Mouse (Mus musculus): ENCODE measurements around the gene Prkch.

The Prkch gene

DNA sequence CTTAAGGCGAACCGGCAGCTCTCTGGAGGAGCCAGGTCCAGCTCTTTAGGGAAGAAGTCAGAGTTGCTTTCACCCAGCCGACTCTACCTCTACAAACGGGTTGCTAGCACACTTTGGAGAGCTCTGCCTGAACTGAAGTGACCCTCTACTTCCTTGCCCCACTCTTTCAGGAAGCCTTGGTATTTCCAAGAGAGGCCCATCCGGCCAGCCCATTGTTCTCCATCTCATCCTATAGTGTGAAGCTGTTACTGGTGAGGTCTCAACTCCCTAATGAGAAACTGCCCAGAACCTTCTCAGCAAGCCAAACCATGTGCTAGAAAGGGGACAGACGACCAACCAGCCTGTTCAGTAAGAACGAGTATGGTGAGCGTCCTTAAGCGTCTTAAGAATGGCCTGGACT, 1.3 kb upstream of the Prkch start:
- DNase-seq (ENCODE audit: low spot score in 2 of 2) = no peak

DNA sequence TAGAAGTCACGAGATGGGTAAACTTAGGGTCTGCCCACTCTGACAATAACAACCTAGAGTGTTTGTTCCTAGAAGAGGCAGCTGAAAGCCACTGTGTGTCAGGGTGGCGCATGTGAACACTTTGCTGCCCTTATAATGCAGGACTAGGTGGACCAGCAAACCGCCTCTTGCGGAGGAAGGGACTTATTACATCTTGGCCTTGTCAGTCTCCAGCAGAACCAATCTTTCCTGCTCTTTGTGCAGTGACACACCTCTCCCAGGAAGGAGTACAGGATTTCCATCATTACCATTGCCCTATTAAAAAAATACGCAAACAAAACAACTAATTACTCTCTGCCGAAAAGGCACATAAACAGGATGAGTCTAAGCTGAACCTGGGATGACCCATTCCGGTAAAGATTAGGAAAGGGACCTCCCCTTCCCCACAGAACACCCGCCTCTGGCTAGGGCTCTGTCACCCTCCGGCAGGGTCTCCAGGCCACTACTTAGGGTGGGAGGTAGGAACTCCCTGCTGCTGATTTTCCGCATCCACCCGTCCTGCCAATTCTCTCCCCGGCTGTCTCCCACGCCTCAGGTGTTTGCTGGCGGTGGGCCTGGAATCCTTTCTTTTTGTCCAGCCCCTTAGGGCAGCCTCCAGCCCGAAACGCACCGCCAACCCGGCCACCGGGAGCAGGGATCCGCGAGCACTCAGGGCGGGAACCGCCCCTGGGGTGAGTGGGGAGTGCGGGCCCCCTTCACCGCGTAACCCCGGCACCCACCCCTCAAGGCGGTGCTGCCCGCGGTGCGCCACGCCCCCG, 585 bp upstream of the Prkch start:
- DNase-seq (ENCODE audit: low spot score in 2 of 2) = no peak

DNA sequence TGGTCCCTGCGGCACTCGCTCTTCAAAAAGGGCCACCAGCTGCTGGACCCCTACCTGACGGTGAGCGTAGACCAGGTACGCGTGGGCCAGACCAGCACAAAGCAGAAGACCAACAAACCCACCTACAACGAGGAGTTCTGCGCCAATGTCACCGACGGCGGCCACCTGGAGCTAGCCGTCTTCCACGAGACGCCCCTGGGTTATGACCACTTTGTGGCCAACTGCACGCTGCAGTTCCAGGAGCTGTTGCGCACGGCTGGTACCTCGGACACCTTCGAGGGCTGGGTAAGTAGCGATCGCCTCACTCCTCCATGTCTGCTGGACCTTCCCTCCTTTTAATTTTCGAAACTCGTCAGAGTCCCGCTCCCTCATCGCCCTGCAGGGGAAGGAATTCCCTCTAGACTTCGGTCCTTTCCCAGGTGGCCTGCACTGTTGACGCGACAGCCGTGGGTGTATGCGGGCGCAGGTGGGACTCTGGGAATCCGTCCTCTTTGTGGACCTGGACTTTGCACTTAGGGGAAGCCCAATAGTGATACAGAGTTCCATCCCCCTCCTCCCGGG, 725 bp downstream of the Prkch start:
- DNase-seq (ENCODE audit: low spot score in 2 of 2) = no peak

DNA sequence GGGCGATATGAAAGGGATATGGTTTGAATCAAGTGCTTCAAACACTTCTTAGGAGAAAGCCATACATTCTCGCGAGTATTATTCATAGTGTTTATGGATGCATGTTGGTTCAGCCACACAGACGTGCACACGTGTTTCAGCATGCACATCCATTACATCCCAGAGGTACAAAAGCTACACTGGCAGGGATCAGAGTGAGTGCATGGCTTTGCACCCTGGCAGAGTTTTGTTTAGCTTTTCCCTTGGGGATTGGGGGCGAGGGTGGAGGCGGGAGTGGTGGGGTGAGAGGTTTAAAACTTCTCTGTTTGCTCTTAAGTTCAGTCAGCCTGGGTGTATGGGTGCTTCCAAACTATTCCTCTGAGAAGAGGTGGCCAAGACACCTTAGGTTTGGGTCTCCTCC, 1.3 kb downstream of the Prkch start:
- DNase-seq (ENCODE audit: low spot score in 2 of 2) = no peak

DNA sequence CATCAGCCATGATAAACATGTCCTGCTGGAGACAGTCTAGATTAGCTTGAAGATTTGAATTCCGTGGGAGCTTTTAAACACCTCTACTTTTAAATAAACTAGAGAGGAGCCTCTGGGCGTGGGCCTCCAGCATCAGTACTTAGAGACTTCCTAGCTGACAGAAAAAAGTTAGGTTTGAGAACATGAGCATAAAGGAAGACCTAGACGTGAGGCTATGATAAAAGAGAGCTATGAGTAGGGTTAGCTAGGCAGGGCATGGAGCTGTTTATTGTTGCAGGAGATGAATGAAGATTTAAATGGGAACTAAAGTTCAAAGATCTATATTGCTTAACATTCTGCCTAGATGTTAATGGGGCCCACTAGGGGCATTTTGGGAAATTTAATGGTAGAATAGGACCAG, 2.7 kb downstream of the Prkch start:
- no peak for DNase-seq (ENCODE audit: low spot score in 2 of 2)

DNA sequence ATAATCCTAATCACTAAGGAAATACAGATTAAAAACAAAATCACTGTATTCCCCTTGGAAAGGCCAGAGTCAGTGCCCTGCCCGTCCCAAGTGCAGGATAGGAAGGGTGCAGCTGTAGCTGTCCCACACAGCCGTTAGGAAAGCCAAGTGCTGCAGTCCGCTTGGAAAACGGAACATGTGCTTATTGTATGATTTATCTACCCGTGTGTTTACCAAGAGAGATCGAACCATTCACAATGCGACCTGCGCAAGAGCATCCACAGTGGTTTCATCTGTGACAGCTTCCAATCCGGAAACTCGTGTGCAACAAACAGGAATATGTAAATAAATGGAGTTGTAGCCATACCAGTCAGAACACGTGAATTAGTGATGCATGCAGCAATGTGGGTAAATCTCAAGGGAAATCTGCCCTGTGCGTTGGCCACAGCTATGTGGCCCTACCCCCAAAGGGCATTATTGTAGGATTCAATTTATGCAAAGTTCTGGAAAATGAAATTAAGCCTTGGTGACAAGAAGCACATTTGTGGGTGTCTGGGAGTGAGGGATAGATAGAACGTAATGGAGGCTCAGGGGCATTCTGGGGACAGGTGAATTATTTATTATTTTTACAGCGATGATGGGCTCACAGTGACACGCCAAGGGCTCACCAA, 6.2 kb downstream of the Prkch start:
- DNase-seq (ENCODE audit: low spot score in 2 of 2) = no peak

DNA sequence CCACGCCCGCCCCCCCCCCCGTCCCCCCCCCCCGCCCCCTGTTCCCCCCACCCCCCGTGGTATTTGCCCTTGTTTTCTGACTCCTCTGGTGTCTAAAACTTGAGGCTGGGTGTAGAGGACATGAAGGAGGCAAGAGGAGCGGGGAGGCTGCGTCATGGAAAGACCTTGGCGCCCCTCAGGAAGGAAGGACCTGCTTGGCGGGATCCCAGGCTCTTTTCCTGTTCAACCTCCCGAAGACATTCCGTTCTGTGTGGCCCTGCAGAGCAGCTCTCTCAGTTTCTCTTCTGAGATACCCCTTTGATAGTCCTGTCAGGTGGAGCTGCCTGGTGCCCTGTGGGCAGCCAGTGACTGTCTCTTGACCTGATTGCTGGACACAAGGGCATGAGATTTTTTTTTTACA, 7.0 kb downstream of the Prkch start:
- no peak for DNase-seq (ENCODE audit: low spot score in 2 of 2)

DNA sequence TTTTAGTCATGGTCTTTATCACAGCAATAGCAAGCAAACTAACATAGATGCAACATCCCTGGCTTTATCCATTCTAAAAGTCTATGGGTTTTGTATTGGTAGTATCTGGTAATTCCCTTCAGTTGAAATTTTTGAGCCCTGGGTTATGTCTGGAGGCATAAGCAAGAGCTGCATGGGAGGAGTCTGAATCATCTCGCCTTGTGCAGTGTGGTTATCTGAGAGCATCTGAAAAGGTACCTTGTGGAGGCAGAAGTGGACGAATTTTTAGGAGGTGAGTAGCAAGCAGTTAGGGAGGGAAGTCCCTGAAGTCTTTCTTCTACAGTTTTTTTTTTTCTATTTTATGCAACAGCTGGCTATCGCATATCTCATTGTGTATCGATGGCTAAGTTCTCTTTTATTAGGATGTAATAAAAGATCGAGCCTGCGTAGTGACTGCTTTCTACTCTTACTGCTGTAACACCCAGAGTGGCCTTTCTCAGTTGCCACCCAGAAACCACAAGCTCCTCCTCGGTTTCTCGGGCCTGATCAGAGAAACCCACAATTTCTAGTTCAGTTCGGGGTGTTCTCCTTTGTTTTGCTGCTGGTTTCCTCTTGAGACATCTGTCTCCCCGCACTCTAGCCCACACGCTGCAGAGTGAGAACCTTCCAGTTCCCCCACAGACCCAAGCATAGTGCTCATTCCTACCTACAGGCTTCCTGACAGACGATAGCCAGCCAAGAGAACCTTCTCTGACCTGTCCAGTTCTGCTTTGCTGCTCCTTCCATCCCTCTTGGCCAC, 8.6 kb downstream of the Prkch start:
- DNase-seq (ENCODE audit: low spot score in 2 of 2) = no peak

DNA sequence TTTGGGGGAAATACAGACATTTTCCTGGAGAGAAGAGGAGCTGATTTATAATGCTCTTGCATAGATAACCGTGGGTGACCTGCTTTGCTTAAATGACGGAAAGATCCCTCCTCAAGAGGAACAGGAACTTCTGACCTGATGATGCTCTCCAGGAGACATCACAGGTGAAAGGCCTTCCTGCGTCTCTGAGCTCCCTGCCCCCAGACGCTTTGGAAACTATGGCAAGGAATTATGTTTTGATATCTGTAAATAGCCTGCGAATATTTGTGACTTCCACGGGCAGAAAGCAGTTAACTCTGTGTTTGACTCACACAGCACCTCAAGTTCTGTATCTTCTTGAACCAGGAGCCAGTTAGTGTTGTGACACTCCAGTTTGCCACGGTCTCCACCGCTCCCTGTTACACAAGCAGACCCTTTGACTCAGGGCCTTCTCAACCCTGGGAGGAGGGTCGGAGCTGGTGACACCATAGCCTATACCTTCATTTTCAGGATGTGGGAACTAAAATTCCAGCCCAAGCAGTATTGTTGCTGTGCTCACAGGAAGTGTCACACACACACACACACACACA, 9.7 kb downstream of the Prkch start:
- no peak for DNase-seq (ENCODE audit: low spot score in 2 of 2)

DNA sequence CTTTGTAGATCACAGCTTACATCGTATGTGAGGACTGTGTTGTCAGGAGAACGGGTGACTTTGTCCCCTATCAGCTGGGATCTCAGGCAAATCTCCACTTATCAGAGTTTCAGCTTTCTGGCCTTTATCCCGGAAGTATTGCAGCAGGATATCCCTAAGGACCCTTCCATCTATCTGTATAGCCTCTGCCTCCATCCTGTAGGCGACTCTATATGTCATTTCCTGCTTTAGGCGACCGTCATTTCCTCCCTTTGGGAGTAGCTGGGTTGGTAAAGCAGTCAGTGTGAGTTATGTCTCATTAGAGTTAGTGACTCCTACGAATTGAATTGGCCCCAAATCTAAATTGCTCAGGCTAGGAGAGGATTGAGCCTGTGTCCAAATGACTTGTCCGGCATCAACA, 10.6 kb downstream of the Prkch start:
- no peak for DNase-seq (ENCODE audit: low spot score in 2 of 2)

DNA sequence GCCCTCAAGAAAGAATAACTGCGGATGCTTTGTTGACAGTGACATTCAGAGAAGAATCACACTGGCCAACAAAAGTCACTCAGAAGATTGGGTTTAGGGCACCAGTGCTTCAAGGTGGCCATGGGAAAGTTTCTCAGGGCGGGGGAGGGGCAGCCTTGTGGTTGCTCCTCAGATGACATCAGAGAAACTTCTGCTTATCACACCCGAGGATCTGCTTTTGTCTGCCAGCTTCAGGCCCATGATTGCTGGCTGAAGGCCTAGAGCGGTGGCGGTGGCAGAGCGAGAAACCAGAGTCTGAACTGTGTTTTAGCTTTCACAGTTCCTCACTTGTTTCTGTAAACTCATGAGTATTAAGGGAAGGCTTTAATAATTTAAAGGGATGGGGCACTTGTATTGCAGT, 13.6 kb downstream of the Prkch start:
- no peak for DNase-seq (ENCODE audit: low spot score in 2 of 2)

DNA sequence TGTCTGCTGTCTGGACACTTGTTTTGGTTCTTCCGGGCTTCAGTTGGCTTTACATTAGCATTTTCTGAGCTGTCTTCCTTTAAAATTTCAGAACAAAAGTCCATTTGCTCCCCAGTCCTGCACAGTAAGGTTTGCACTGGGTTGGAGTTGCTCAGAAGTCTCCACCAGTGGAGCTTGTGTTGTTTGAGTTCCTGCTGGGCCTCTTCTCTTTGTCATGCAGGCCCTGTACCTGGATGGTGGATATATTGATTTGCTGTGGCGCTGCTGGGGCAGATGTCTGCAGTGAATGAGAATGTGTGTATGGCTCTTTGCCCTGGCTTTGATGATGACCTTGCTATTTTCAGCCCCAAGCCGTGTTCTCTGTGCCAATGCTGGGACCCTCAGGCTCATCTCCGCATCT, 15.9 kb downstream of the Prkch start:
- DNase-seq (ENCODE audit: low spot score in 2 of 2) = no peak

DNA sequence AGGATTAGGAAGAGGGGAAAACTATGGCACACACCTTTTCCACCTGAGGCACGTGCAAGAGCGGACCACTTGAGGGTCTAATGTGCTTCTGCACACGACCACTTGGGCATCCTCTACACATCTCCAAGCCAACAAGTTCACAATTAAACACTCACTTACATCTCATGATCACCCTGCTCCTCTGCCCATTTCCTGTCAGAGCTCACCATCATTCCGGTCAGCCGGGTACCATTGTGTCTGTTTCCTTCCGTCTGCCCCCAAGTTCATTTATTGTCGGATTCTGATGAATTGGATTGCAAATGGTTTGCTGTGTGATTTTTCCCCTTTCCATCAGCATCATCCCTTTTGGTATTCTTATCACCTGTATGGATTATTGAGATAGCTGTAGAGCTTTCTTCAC, 18.4 kb downstream of the Prkch start:
- DNase-seq (ENCODE audit: low spot score in 2 of 2) = no peak

DNA sequence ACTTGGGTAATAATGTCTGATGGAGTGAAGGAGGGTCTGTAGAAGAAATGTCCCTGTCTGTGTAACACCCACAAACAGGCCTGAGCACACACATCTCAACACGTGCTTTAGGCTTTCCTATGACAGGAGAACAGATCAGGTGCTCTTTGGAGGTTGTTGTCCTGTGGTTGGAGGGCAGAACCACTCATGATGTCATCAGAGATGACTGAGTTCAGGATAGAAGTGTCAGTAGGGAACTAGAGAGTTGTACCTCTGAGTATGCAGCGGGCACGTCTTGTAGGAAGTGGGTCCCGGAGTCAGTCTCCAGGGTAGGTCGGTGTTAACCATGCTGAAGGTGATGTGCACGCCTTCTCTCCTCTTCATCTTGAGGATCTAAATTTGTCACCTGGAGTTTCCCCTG, 19.1 kb downstream of the Prkch start:
- DNase-seq (ENCODE audit: low spot score in 2 of 2) = no peak

DNA sequence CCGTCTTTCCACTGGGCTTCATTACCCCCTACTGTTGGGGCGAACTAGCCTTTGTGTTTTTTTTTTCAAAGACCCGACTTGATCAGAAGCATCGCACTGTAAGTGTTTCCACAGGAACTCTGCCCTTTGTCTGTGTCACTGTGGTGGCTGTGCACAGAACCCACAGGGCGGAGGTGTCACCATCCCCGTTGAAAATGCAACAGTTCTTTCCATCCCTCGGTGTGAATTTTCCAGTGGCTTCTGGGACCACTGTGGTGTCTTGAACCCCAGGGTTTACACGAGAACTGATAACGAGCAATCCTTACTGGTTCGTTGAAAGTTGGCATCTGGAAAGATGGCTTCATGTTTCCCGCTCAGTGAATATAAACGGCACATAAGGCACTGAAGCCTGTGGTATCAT, 20.2 kb downstream of the Prkch start:
- DNase-seq (ENCODE audit: low spot score in 2 of 2) = no peak

DNA sequence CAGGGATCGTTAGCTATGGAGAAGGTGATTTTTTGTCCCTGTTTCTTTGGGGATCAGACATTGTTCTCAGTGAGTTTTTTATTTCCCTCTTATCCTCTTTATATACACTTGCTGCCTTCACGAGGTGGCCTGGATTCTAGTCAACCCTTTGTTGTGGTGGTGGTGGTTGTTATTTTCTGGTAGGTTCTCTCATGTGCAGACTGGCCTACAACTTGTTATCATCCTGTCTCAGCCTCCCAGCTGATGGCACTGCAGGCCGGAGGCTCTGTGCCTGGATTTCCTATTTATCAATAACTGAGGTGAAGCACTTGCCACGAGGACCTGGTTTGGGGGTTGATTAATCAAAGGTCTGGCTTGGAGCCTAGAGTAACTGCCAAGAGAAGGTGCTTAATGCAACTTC, 20.6 kb downstream of the Prkch start:
- no peak for DNase-seq (ENCODE audit: low spot score in 2 of 2)

DNA sequence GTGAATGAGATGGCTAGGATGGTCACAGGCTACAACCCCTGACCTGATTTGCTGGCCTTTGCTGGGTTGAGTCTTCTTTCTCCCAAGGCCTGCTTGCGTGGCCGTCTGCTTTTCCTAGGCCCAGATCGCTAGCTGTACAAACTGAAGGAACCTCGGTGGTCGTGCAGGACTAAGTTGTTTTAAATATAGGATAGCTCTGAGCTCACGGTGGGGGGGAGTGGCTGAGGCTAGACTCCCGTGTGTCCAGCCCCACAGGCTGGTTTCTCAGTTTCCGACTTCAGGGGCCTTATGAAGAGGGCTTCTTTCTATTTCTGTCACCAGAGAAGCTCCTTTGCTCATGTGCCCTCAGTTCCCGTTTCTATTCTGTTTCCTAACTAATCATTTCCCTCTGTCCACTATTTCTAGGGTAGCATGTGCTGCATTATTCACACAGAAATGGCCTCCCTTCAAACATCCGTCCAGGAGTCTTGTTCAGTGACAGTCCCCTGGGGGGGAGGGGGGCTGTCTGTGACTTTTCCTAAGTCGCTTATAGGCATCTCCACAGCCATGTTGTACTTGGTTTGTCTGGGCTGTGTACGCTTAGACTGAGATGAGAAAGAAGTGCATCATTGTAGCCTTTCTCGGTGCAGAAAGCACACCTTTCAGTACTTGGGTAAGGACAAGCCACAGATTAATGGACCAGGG, 22.9 kb downstream of the Prkch start:
- DNase-seq (ENCODE audit: low spot score in 2 of 2) = no peak

DNA sequence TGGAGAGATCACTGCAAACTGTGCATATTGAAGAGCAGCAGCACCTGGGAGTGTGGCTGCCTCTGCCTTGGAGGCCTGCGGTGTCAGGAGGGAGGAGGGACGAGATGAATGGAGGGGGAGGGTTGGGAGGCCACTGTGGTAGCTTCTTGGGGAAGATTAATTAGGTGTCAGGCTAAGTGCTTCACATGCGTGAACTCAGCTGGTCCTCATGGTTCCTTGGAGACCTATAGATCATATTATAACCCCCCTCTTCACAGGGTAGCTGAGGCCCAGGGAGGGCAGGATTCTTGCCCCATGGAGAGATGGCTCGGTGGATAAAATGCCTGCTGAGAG, 23.4 kb downstream of the Prkch start:
- DNase-seq (ENCODE audit: low spot score in 2 of 2) = no peak

DNA sequence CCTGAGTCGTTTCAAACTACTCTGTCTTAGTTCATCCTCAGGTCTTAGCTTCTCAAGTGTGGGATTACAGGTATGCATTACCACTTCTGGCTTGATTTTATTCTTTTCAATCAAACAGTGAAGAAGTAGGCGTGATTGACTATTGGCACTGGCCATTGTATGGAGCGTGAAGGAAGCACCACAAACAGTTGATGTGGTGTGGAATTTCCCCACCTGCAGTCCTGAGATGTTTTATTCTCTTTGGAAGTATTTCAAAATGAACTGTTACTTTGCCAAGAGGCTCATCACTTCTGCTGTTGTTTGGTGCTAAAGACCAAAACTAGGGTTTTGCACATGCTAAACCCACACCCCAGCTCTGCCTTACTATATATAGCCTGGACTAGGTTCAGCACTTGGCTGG, 24.7 kb downstream of the Prkch start:
- DNase-seq (ENCODE audit: low spot score in 2 of 2) = no peak

DNA sequence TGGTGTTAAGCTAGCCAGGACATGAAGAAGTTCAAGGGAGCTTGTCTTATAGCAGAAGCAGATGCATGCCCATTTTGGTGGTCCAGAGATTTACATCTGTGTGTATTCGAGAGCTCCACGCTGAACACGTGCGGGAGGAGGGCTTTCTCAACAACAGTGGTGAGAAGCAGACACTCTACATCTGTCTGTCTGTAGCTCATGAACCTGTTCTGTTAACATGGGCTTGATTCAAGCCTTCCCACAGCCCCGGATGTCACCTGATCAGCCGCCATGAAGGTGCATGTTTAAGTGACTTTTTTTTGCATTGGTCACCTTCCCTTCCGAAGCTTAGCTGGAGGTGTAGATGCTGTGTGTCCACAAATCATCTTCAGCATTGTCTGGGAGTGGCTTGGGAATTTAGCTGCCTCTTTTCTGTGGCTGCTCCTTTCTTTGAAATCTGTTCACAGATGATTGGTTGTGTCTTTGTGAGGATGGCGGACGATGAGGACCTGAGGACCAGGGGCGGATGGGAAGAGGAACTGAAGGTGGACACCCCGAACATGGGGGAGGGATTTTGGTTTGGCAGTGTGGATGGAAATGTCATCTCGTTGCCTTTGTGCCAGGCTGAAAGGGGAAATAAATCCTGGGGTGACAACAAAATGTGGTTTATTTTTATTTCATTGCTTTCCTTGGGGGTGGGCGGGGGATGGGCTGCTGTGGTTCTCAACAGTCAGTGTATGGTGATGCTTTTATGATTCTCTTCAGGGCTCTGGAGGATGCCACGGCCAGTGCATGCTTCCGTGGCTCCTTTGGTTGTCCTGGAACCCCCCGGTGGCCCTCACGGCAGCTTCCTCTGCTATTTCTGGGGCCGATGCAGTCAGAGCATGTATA, 25.3 kb downstream of the Prkch start:
- DNase-seq (ENCODE audit: low spot score in 2 of 2) = no peak

DNA sequence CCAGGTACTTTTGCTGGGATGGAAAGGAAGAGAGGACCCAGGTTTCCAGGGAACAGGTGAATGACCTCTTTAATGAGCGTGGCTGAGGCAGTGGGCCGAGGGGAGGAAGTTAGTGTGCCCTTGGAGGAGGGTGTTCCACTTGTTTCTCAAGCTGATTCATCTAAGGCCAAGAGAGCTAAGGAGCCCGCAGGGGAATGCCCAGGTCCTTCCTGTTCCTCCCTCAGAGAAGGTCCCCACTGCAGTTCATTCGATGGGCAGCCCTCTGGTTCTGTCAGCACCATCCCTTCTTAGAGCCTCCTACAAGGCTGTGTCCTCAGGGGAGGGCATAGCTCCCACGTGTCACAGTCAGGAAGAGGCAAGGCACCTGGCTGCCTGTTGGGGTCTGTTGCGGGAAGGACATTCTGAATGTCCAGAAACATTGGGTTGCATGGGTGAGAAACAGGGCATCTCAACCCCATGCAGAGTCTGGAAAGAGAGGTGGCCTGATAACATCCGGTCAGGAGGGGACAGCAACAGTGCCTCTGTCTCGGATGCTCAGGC, 26.3 kb downstream of the Prkch start:
- no peak for DNase-seq (ENCODE audit: low spot score in 2 of 2)
